Mouse (Mus musculus): ENCODE measurements around the gene Hoxd8.

Gene Hoxd8

DNA sequence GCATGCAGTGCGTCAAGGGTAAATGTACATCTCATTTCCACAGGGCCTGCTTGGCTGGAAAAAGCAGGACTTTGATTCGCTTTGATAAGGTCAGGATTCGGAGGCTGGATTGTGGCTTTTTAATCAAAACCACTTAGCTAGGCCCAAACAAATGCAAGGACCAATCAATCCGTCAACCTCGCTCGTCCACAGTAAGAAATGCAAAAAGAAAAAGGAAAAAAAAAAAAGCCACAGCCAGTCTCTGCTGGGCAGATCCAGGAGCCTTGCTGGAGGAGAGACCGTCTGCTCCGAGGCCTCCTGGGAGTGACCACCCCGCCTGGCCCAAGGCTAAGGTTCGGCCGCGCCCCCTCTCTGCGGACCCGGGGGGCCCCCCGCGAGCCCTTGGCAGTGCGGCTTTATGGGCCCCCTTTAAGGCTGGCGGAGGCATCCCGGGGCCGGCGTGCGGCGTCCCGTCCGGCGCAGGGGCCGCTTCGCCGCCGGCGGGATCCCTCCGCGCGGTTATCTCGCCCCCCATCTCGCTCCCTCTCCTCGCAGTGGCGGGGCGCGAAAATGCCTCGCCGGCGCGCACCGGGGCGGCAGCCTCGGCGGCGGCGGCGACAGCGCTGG, at the start of gene Hoxd8:
Hoxd8 (plus strand) TSS at position 223 of the 606 bp plus-strand sequence.
- DNase-seq, result no peak

DNA sequence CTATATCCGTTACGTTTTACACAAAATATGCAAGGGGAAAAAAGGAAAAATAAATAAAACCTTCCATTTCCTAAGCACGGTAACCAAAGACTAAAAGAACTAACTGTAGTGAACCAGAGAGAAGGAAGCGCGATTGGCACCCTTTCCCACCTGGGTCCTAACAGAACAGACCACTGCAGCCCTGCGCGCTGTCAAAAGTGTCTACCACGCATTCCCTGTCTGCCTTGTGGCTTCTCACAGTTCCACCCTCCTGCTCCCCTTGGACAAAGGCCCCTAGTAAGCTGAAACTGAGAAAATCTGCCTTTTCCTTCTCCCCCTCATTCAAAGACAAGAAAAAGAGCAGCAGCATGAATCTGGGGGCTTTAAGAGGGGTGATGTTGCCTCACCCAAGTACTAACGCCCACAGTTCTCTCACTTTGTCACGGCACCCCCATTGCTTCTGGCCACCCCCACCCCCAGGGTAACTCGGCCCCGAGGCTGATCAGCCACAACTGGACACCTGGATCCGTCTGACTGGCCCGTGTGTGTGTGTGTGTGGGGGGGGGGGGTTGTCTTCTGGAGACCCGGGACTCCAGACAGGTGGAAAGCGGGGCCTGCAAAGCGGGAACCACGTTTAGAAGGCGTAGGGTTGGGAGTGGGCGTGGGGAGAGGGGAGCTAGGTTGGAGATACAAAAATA, 49.5 kb upstream of the Hoxd8 start:
- no peak for DNase-seq

DNA sequence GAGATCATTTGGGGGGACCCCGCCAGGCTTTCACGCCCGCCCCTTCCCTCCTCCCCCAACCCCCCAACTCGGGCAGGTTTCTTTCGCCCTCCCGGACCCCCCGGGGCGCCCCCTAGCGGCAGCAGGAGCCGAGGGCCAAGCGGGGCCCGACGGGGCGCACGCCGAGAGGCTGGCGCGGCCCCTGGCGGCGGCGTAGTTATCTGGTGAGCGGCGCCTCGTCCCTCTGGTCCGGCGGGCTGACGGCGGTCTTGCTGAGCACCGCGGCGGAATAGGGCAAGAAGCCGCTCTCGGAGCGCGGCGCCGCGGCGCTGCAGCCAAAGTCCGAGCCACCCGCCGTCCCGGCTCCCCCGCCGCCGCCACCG, 49.0 kb upstream of the Hoxd8 start:
- DNase-seq, result no peak

- no peak for DNase-seq
Measured at GRCm38 (mm10) chr2:74655821-74656631, 48.4 kb upstream of the Hoxd8 start.

DNA sequence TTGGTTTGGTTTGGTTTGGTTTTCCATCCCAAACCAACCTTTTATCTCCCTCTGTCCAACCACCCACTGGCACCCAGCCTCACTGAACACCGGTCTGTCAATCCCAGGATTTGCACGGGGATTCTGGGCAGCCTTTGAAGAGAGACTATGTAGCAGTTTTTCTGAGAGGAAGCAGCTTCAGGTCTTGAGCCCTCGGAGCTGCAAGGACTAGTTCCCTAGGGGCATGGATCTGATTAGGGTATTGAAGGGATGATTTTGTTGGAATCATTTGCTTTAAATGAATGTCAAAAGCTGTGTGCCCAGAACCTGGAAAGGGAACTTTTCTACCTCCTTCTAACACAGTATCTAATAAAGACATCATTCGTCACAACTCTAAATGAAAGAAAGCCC, 47.8 kb upstream of the Hoxd8 start:
- DNase-seq, result no peak

- no peak for DNase-seq
Measured at GRCm38 (mm10) chr2:74657251-74658023, 47.0 kb upstream of the Hoxd8 start.

- DNase-seq, result no peak
Measured at GRCm38 (mm10) chr2:74658024-74658666, 46.3 kb upstream of the Hoxd8 start.

GRCm38 (mm10) chr2:74658667-74659371, 45.6 kb upstream of the Hoxd8 start:
- no peak for DNase-seq

DNA sequence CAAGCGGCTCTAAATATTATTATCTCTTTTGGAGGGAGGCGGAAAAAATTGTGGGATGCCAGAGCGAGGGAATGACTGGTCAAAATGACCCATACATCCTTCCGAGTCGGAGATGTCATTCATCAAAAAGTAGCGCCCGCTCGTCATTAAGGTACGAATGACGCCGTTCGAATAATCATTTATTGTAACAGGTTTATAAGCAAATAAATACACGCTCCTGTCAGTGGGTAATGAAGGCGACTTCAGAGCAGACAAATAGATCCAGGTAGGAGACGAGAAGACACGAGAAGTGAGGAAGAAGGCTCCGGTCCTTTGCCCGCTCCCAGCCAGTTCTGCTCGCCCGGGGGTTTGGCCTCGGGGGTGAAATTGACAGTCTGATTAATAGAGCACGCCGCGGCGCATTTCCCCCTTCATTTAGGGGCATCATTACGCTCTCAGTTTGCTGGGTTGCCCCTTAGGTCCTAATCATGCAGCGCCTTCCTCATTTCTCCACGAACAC, 44.9 kb upstream of the Hoxd8 start, which contains the start of gene Evx2:
Evx2 (minus strand) TSS at position 51 of the 499 bp plus-strand sequence.
- no peak for DNase-seq

GRCm38 (mm10) chr2:74660421-74661375, 43.7 kb upstream of the Hoxd8 start:
- DNase-seq, result no peak

GRCm38 (mm10) chr2:74661685-74662084, 42.7 kb upstream of the Hoxd8 start:
- no peak for DNase-seq

GRCm38 (mm10) chr2:74663291-74663925, 41.0 kb upstream of the Hoxd8 start:
- no peak for DNase-seq

- DNase-seq, result no peak
Measured at GRCm38 (mm10) chr2:74666411-74666810, 38.0 kb upstream of the Hoxd8 start.

- DNase-seq, result no peak
Measured at GRCm38 (mm10) chr2:74667191-74667841, 37.1 kb upstream of the Hoxd8 start.

DNA sequence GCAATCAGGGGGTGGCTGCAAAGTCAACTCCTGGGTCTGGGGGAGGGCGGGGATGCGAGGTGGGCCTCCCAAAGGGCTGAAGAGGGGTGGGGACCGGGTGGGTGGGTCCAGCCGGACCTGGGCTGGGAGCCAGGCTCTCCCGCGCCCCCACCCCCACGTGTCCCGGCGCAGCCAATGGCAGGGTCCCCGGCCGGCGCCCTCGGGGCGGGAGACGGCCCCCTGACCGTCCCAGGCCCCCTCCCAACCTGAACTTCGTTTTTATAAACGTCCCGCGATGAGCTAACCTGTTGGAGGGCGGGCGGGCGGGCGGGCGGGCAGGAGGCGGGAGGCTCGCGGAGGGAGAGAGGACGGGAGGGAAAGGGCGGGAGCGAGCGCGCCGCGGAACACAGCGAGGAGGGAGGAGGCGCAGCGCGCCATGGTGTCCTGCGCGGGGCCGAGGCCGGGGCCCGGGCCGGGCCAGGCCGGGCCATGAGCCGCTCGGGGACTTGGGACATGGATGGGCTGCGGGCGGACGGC, 36.5 kb upstream of the Hoxd8 start, which contains the start of gene Hoxd13:
Hoxd13 (plus strand) TSS at position 469 of the 516 bp plus-strand sequence.
- DNase-seq, result no peak

DNA sequence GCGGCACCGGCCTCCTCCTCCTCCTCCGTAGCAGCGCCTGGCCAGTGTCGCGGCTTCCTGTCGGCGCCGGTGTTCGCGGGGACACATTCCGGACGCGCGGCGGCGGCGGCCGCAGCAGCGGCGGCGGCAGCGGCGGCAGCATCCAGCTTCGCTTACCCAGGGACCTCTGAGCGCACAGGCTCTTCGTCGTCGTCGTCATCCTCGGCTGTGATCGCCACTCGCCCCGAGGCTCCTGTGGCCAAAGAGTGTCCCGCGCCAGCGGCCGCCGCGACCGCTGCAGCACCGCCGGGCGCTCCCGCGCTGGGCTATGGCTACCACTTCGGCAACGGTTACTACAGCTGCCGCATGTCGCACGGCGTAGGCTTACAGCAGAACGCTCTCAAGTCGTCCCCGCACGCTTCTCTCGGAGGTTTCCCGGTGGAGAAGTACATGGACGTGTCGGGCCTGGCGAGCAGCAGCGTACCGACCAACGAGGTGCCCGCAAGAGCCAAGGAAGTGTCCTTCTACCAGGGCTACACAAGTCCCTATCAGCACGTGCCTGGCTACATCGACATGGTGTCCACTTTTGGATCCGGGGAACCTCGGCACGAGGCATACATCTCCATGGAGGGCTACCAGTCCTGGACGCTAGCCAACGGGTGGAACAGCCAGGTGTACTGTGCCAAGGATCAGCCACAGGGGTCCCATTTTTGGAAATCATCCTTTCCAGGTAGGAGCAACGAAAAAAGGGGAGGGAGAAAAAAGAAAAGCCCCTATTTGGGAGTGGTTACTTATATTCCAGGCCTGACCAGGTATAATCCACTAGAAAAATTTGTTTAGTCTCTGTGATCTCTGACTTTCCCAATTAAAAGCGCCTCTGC, 35.8 kb upstream of the Hoxd8 start:
- no peak for DNase-seq

DNA sequence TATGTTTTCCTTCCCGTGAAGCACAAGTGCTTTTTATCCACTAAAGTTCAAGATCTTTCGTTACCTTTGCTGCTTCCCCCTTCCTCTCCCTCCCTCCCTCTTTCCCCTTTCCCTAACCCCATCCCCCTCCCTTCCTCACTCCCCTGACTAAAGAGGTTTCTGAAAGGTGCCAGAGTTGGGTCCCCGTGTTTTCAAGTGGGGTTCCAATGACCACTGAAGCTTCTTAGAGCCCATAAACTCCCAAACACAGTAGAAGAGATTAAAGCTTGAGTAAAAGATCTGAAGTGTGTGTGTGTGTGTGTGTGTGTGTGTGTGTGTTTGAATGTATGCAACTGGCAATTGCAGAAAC, 35.2 kb upstream of the Hoxd8 start:
- no peak for DNase-seq

DNA sequence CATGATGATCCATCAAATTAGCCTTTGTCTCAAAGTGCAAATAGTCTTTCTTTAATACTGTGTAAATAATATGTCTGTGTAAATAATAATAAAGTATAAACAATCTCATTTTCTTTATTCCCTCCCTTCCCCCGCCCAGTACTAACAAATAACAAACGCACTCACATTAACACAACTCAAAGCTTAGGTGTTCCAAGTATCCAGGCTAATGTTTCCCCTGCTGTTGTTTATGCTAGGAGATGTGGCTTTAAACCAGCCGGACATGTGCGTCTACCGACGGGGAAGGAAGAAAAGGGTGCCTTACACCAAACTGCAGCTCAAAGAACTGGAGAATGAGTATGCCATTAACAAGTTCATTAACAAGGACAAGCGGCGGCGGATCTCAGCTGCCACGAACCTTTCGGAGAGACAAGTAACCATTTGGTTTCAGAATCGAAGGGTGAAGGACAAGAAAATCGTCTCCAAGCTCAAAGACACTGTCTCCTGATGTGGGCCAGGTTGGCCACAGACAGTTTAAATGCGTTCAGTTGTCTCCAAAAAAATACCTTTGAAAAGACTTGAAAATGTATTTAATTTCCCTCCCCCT, 34.7 kb upstream of the Hoxd8 start:
- DNase-seq, result no peak

Data from cerebellum, adult 8-10 months (tissue).